Mouse (Mus musculus): ENCODE data around the gene Zmynd10.

- TF ChIP-seq CTCF (IDR thresholded peaks at IDR 0.05; ENCODE audit: insufficient read depth, low read length), result no peak
- no peak for TF ChIP-seq POLR2A (IDR thresholded peaks at IDR 0.05; ENCODE audit: borderline replicate concordance, extremely low read depth, low read depth, low read length)
Measured at GRCm38 (mm10) chr9:107551890-107552355, 4.8 kb downstream of the Zmynd10 start.
